Mouse (Mus musculus) spleen, adult 2 months (tissue): Measurements from ENCODE around the gene Dlg5.

Experiments used
- CTCF ChIP-seq: fragments of 200-500 bp; IDR thresholded peaks from 2 replicates; pipeline ENCODE4 v1.5.1; 2011; ENCODE audit warnings: mild to moderate bottlenecking, inconsistent platforms; ENCODE audit not compliant: insufficient read depth, insufficient read length, insufficient replicate concordance; ENCODE audit errors: extremely low read depth
- POLR2A ChIP-seq: fragments of 200-500 bp; IDR thresholded peaks from 2 replicates; pipeline ENCODE4 v1.6.1; 2011; ENCODE audit warnings: low read depth, low read length, inconsistent platforms

- no peak for TF ChIP-seq POLR2A
- no peak for TF ChIP-seq CTCF
Observed at GRCm38 (mm10) chr14:24292914-24293313, 47.2 kb upstream of the Dlg5 start, which contains the start of gene E330034G19Rik.
